Mouse (Mus musculus) myocyte (in vitro differentiated cells): ENCODE data around the gene B9d1. TPM values are rescaled to one million over a fixed set of nuclear protein-coding genes. Genes with fewer than 3 reads are reported as not detected.

Experiments
- H3K27me3 ChIP-seq: one replicate; pipeline ENCODE4 v1.6.1; 2011; ENCODE audit not compliant: control insufficient read depth, insufficient read depth, insufficient read length
- H3K36me3 ChIP-seq: one replicate; pipeline ENCODE4 v1.6.1; 2011; ENCODE audit not compliant: control insufficient read depth, insufficient read depth
- H3K4me2 ChIP-seq: one replicate; pipeline ENCODE4 v1.6.1; 2011; ENCODE audit warnings: low read depth, control low read depth
- H3K4me3 ChIP-seq: one replicate; pipeline ENCODE4 v1.5.1; 2011; ENCODE audit warnings: mild to moderate bottlenecking, control low read depth, moderate library complexity
- H3K79me2 ChIP-seq: one replicate; pipeline ENCODE4 v1.6.1; 2011; ENCODE audit not compliant: control insufficient read depth, insufficient read depth
- H3ac ChIP-seq: one replicate; pipeline ENCODE4 v1.6.1; 2011; ENCODE audit not compliant: control insufficient read depth, insufficient read length
- CEBPB ChIP-seq: IDR thresholded peaks from 2 replicates; pipeline ENCODE4 v1.6.1; 2011; ENCODE audit warnings: mild to moderate bottlenecking, moderate library complexity; ENCODE audit not compliant: poor library complexity, insufficient read depth, severe bottlenecking
- E2F4 ChIP-seq: IDR thresholded peaks from one replicate; pipeline ENCODE4 v1.6.1; 2011; ENCODE audit warnings: mild to moderate bottlenecking, control low read depth, moderate library complexity; ENCODE audit not compliant: insufficient read depth
- MAX ChIP-seq: IDR thresholded peaks from one replicate; pipeline ENCODE4 v1.6.1; 2011; ENCODE audit warnings: low read depth, mild to moderate bottlenecking, control low read depth
- MYOD1 ChIP-seq, 3 experiments: IDR thresholded peaks; one replicate each; pipeline ENCODE4 v1.6.1; 2011; ENCODE audit warnings: control low read depth in 2 of 3, low read depth in 2 of 3, mild to moderate bottlenecking in 2 of 3, moderate library complexity in 1 of 3; ENCODE audit not compliant: insufficient read length in 2 of 3, control insufficient read depth in 1 of 3
- MYOG ChIP-seq, 3 experiments: IDR thresholded peaks; one replicate each; pipeline ENCODE4 v1.6.1; 2011; ENCODE audit warnings: control low read depth in 2 of 3, low read depth in 2 of 3, mild to moderate bottlenecking in 2 of 3; ENCODE audit not compliant: insufficient read length in 2 of 3, control insufficient read depth in 1 of 3, insufficient read depth in 1 of 3
- POLR2A ChIP-seq: IDR thresholded peaks from one replicate; pipeline ENCODE4 v1.6.1; 2011; ENCODE audit warnings: low read depth, mild to moderate bottlenecking, control low read depth, moderate library complexity; ENCODE audit not compliant: insufficient read length
- POLR2AphosphoS2 ChIP-seq: IDR thresholded peaks from one replicate; pipeline ENCODE4 v1.6.1; 2011; ENCODE audit warnings: low read depth, control low read depth; ENCODE audit not compliant: insufficient read length
- REST ChIP-seq: IDR thresholded peaks from one replicate; pipeline ENCODE4 v1.6.1; 2011; ENCODE audit warnings: mild to moderate bottlenecking, control low read depth, moderate library complexity; ENCODE audit not compliant: insufficient read depth, insufficient read length
- SRF ChIP-seq: IDR thresholded peaks from one replicate; pipeline ENCODE4 v1.6.1; 2011; ENCODE audit warnings: low read depth; ENCODE audit not compliant: control insufficient read depth, insufficient read length
- TCF12 ChIP-seq: IDR thresholded peaks from one replicate; pipeline ENCODE4 v1.6.1; 2011; ENCODE audit warnings: mild to moderate bottlenecking, control low read depth; ENCODE audit not compliant: poor library complexity, insufficient read depth, severe bottlenecking
- TCF3 ChIP-seq: IDR thresholded peaks from one replicate; pipeline ENCODE4 v1.6.1; 2011; ENCODE audit warnings: low read depth, control low read depth; ENCODE audit not compliant: insufficient read length
- USF1 ChIP-seq: IDR thresholded peaks from one replicate; pipeline ENCODE4 v1.6.1; 2011; ENCODE audit warnings: low read depth, mild to moderate bottlenecking, control low read depth, moderate library complexity
- polyA plus RNA-seq: library from polyadenylated mRNA; unstranded; fragments of >200 nt; fragmentation: generic; extraction: Trizol; gene quantifications from one replicate; pipeline ENCODE4 v1.2.1, GENCODE M21; 2012; ENCODE audit warnings: missing spikeins

Gene B9d1
- polyA plus RNA-seq, 1 experiment, result 38.6 TPM

GRCm38 (mm10) chr11:61536952-61537351, 32.0 kb downstream of the B9d1 start:
- H3ac ChIP-seq, result no peak overlapping the region
- H3K27me3 ChIP-seq, result no peaks in the 10 kb centered on the region
- no peaks in the 10 kb centered on the region for H3K79me2 ChIP-seq
- no peak overlapping the region for H3K4me3 ChIP-seq
- H3K36me3 ChIP-seq, result no peaks in the 10 kb centered on the region
- TF ChIP-seq TCF12 (no peak), SRF (no peak), POLR2A (no peak), USF1 (no peak), E2F4 (no peak)
- no peak overlapping the region for H3K4me2 ChIP-seq

- Histone ChIP-seq H3K4me2 (no peak overlapping the region), H3K79me2 (no peaks in the 10 kb centered on the region), H3K27me3 (no peaks in the 10 kb centered on the region), H3K36me3 (no peaks in the 10 kb centered on the region), H3K4me3 (no peak overlapping the region), H3ac (no peak overlapping the region)
- TF ChIP-seq CEBPB (no peak), MYOG (IDR thresholded peaks at IDR 0.05; ENCODE audit: control insufficient read depth in 1 of 3, insufficient read depth in 1 of 3, insufficient read length in 2 of 3, low read depth in 2 of 3) (no peak), SRF (no peak), USF1 (no peak), TCF3 (no peak), POLR2A (no peak), MYOD1 (IDR thresholded peaks at IDR 0.05; ENCODE audit: control insufficient read depth in 1 of 3, insufficient read length in 2 of 3, low read depth in 2 of 3) (no peak), TCF12 (no peak), E2F4 (no peak), POLR2AphosphoS2 (no peak), REST (no peak), MAX (no peak)
Observed at GRCm38 (mm10) chr11:61537362-61537761, 32.4 kb downstream of the B9d1 start.

- Histone ChIP-seq H3K79me2 (no peaks in the 10 kb centered on the region), H3K4me3 (no peak overlapping the region), H3K4me2 (no peak overlapping the region), H3ac (no peak overlapping the region), H3K36me3 (peaks cover 8% of the 10 kb centered on the region), H3K27me3 (no peaks in the 10 kb centered on the region)
- no peak for TF ChIP-seq TCF12
- no peak for TF ChIP-seq MYOG (IDR thresholded peaks at IDR 0.05; ENCODE audit: control insufficient read depth in 1 of 3, insufficient read depth in 1 of 3, insufficient read length in 2 of 3, low read depth in 2 of 3)
- no peak for TF ChIP-seq USF1
- TF ChIP-seq CEBPB, result no peak
- no peak for TF ChIP-seq TCF3
- no peak for TF ChIP-seq MAX
- no peak for TF ChIP-seq POLR2A
- TF ChIP-seq MYOD1 (IDR thresholded peaks at IDR 0.05; ENCODE audit: control insufficient read depth in 1 of 3, insufficient read length in 2 of 3, low read depth in 2 of 3), result no peak
- TF ChIP-seq E2F4, result no peak
- no peak for TF ChIP-seq REST
Observed at GRCm38 (mm10) chr11:61540642-61541041, 35.7 kb downstream of the B9d1 start.

GRCm38 (mm10) chr11:61541106-61541505, 36.2 kb downstream of the B9d1 start:
- H3K36me3 ChIP-seq, result peaks cover 8% of the 10 kb centered on the region
- TF ChIP-seq TCF3 (no peak), SRF (no peak), POLR2AphosphoS2 (no peak), MYOD1 (IDR thresholded peaks at IDR 0.05; ENCODE audit: control insufficient read depth in 1 of 3, insufficient read length in 2 of 3, low read depth in 2 of 3) (no peak), CEBPB (no peak), MAX (no peak), TCF12 (no peak), E2F4 (no peak)

GRCm38 (mm10) chr11:61545586-61545985, 40.6 kb downstream of the B9d1 start:
- H3K4me2 ChIP-seq, result no peak overlapping the region
- peaks cover 8% of the 10 kb centered on the region for H3K36me3 ChIP-seq
- H3K27me3 ChIP-seq, result no peaks in the 10 kb centered on the region
- H3K4me3 ChIP-seq, result no peak overlapping the region
- TF ChIP-seq POLR2A (no peak), REST (no peak), TCF3 (no peak), USF1 (no peak), MYOG (IDR thresholded peaks at IDR 0.05; ENCODE audit: control insufficient read depth in 1 of 3, insufficient read depth in 1 of 3, insufficient read length in 2 of 3, low read depth in 2 of 3) (no peak), TCF12 (no peak), POLR2AphosphoS2 (no peak), SRF (no peak), MAX (no peak), E2F4 (no peak), CEBPB (no peak), MYOD1 (IDR thresholded peaks at IDR 0.05; ENCODE audit: control insufficient read depth in 1 of 3, insufficient read length in 2 of 3, low read depth in 2 of 3) (no peak)
- no peak overlapping the region for H3ac ChIP-seq
- H3K79me2 ChIP-seq, result peaks cover 5% of the 10 kb centered on the region

More at GRCm38 (mm10) chr11:61541106-61541505, 36.2 kb downstream of the B9d1 start:
- Histone ChIP-seq H3K4me2 (no peak overlapping the region), H3ac (no peak overlapping the region), H3K27me3 (no peaks in the 10 kb centered on the region), H3K79me2 (no peaks in the 10 kb centered on the region), H3K4me3 (no peak overlapping the region)
